Mouse (Mus musculus): ENCODE results near the gene Slc25a4.

- TF ChIP-seq CTCF (IDR thresholded peaks at IDR 0.05; ENCODE audit: low read depth), result no peak
- TF ChIP-seq EP300 (IDR thresholded peaks at IDR 0.05; ENCODE audit: low read depth), result no peak
Observed at GRCm38 (mm10) chr8:46252456-46252855, 41.4 kb upstream of the Slc25a4 start.
